Mouse (Mus musculus) forebrain, embryonic 16.5 days (tissue): ENCODE measurements around the gene Spats2l. TPM values are rescaled to one million over a fixed set of nuclear protein-coding genes. Genes with fewer than 3 reads are reported as not detected.
A peak's percentile ranks its signal among the peaks of the same experiment; 100 is the strongest.

Experiments
- ATAC-seq: fragments of 200-750 bp; cut with Nextera tagmentation; 2 replicates; pipeline ENCODE4 v1.8.0; 2017; ENCODE audit warnings: mild to moderate bottlenecking, moderate library complexity
- H3K27ac ChIP-seq: fragments of 300-500 bp; sonication (generic); 2 replicates; pipeline ENCODE4 v1.5.1; 2014; ENCODE audit warnings: low read length, control low read depth
- H3K27me3 ChIP-seq: fragments of 300-500 bp; sonication (generic); replicated peaks from 2 replicates; pipeline ENCODE4 v1.6.1; 2014; ENCODE audit warnings: low read length; ENCODE audit not compliant: control insufficient read depth, insufficient read depth
- H3K36me3 ChIP-seq: fragments of 300-500 bp; sonication (generic); 2 replicates; pipeline ENCODE4 v1.6.1; 2014; ENCODE audit not compliant: control insufficient read depth, insufficient read depth
- H3K4me1 ChIP-seq: fragments of 300-500 bp; sonication (generic); replicated peaks from 2 replicates; pipeline ENCODE4 v1.6.1; 2014; ENCODE audit warnings: low read length; ENCODE audit not compliant: control insufficient read depth, insufficient read depth
- H3K4me2 ChIP-seq: fragments of 300-500 bp; sonication (generic); 2 replicates; pipeline ENCODE4 v1.6.1; 2014; ENCODE audit warnings: mild to moderate bottlenecking, low read length, control low read depth
- H3K4me3 ChIP-seq: fragments of 300-500 bp; sonication (generic); replicated peaks from 2 replicates; pipeline ENCODE4 v1.5.1; 2014; ENCODE audit warnings: mild to moderate bottlenecking, low read length, control low read depth
- H3K9ac ChIP-seq: fragments of 300-500 bp; sonication (generic); replicated peaks from 2 replicates; pipeline ENCODE4 v1.6.1; 2014; ENCODE audit warnings: low read depth, low read length, control low read depth
- H3K9me3 ChIP-seq: fragments of 300-500 bp; sonication (generic); 2 replicates; pipeline ENCODE4 v1.6.1; 2016; ENCODE audit warnings: low read length; ENCODE audit not compliant: control insufficient read depth
- WGBS: fragments of 180-500 bp; shearing (Covaris S2); extraction: QIAGEN DNeasy Blood & Tissue Kit; methylation state at CpG from one replicate; pipeline ENCODE4 v1.1.7; 2014; 5-methylcytosine and 5-hydroxymethylcytosine counted together
- polyA plus RNA-seq: library from polyadenylated mRNA; unstranded; fragments of >200 nt; fragmentation: Nextera tagmentation; extraction: Ambion mirVana; gene quantifications from 2 replicates; pipeline ENCODE4 v1.2.1, GENCODE M21; 2015

Spats2l gene
- polyA plus RNA-seq = 51.5 and 52.3 TPM in 2 replicates

DNA sequence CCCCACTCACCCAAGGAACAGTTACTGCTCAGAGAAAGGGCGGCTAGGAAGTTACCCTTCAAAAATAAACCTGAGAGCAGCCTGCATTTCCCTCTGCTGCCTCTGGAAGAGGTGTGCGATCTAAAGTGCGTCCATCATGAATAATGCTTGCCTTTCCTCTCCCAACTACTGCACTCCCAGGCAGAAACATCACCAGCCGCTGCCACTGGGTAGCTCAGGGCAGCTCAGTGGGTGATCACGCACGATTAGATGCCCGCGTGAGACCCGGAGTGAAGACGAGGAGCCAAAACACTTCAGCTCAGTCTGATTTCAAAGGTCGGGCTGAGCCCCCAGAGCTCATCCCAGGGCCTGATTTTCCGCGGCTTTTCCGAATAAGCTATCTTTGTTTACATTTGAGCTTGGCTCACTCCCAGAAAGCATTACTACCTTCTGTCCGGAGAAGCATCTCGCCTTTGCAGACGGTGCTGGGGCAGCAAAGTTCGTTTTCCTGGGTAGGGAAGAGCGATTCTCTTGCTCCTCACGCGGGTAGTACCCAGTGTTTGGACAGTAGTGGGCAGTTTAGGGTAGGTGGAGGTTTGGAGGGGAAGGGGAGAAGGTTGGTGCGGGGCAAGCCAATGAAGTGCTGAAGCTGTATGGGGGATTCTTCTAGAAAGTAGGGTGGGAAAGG, at the start of gene Spats2l:
Gene Spats2l, plus strand, starts transcription at position 162 of the 667 bp plus-strand sequence.
- Histone ChIP-seq H3K4me1 (peaks cover 10% of the 10 kb centered on the region), H3K4me3 (peak within 1 kb of the TSS; percentile 75), H3K27ac (peak within 1 kb of the TSS; percentile 85), H3K36me3 (no peaks in the 10 kb centered on the region), H3K9ac (peak within 1 kb of the TSS; percentile 83), H3K27me3 (no peaks in the 10 kb centered on the region; the same call in 1 of the 2 replicates), H3K4me2 (peak within 1 kb of the TSS; percentile 90), H3K9me3 (no peaks in the 10 kb centered on the region)
- WGBS = 1% methylated on average over 22 of the region's 22 CpGs
- ATAC-seq = peak; percentile 49

- no peak overlapping the region for H3K27ac ChIP-seq
- H3K27me3 ChIP-seq = no peaks in the 10 kb centered on the region
- H3K4me2 ChIP-seq = no peak overlapping the region
- no peak for ATAC-seq
- no peaks in the 10 kb centered on the region for H3K9me3 ChIP-seq
- no peak overlapping the region for H3K4me3 ChIP-seq
- 86% methylated on average over 5 of the region's 5 CpGs for WGBS
- H3K9ac ChIP-seq = no peak overlapping the region
- H3K36me3 ChIP-seq = no peaks in the 10 kb centered on the region
- H3K4me1 ChIP-seq = no peaks in the 10 kb centered on the region
These were observed 48.7 kb upstream of the Spats2l start for GRCm38 (mm10) chr1:57725268-57725667.

- no peak overlapping the region for H3K4me3 ChIP-seq
- no peaks in the 10 kb centered on the region for H3K9me3 ChIP-seq
- no peak overlapping the region for H3K27ac ChIP-seq
- H3K4me1 ChIP-seq = no peaks in the 10 kb centered on the region
- no peak for ATAC-seq
- no peak overlapping the region for H3K4me2 ChIP-seq
- H3K9ac ChIP-seq = no peak overlapping the region
- no peaks in the 10 kb centered on the region for H3K27me3 ChIP-seq
- no peaks in the 10 kb centered on the region for H3K36me3 ChIP-seq
- 31% methylated on average over 4 of the region's 4 CpGs for WGBS
These were observed 38.1 kb upstream of the Spats2l start for GRCm38 (mm10) chr1:57735877-57736276.

- ATAC-seq = no peak
- no peak overlapping the region for H3K4me2 ChIP-seq
- WGBS = 86% methylated on average over 8 of the region's 8 CpGs
- H3K4me1 ChIP-seq = no peaks in the 10 kb centered on the region
- no peaks in the 10 kb centered on the region for H3K27me3 ChIP-seq
- no peak overlapping the region for H3K4me3 ChIP-seq
- H3K36me3 ChIP-seq = no peaks in the 10 kb centered on the region
- no peaks in the 10 kb centered on the region for H3K9me3 ChIP-seq
- no peak overlapping the region for H3K9ac ChIP-seq
- H3K27ac ChIP-seq = no peak overlapping the region
These were observed 32.2 kb upstream of the Spats2l start for GRCm38 (mm10) chr1:57741740-57742139.

GRCm38 (mm10) chr1:57742266-57742665, 31.7 kb upstream of the Spats2l start:
- Histone ChIP-seq H3K4me3 (no peak overlapping the region), H3K9ac (no peak overlapping the region), H3K4me1 (no peaks in the 10 kb centered on the region), H3K9me3 (no peaks in the 10 kb centered on the region), H3K36me3 (no peaks in the 10 kb centered on the region), H3K27ac (no peak overlapping the region), H3K4me2 (no peak overlapping the region), H3K27me3 (no peaks in the 10 kb centered on the region)
- WGBS = 97% methylated on average over 2 of the region's 2 CpGs
- ATAC-seq = no peak

GRCm38 (mm10) chr1:57751781-57752180, 22.2 kb upstream of the Spats2l start:
- WGBS = 31% methylated on average over 3 of the region's 3 CpGs
- no peak overlapping the region for H3K4me2 ChIP-seq
- H3K4me3 ChIP-seq = no peak overlapping the region
- no peaks in the 10 kb centered on the region for H3K27me3 ChIP-seq
- H3K36me3 ChIP-seq = no peaks in the 10 kb centered on the region
- H3K27ac ChIP-seq = no peak overlapping the region
- H3K9ac ChIP-seq = no peak overlapping the region
- no peaks in the 10 kb centered on the region for H3K4me1 ChIP-seq
- ATAC-seq = no peak
- no peaks in the 10 kb centered on the region for H3K9me3 ChIP-seq

DNA sequence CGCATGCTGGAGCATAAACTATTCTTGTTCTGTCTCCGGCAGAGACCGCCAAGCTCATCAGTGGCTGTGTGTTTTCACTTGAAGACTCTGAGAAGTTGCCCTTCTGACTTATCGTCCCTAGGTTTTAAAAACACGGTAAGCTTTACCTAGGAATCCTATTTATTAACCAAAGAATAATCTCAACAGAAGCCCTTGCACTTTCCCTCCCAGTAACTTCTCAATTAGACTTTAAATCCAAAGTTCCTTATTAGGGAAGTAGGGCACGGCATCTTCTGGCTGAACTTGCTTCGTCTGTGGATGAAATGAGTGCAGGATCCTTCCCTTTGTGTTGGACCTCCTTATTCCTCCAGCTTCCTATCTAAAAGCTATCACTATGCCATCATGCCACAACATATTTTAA, 7.6 kb upstream of the Spats2l start:
- no peak overlapping the region for H3K9ac ChIP-seq
- no peaks in the 10 kb centered on the region for H3K36me3 ChIP-seq
- 92% methylated on average over 7 of the region's 7 CpGs for WGBS
- H3K27ac ChIP-seq = no peak overlapping the region
- H3K4me3 ChIP-seq = no peak overlapping the region
- no peak for ATAC-seq
- H3K27me3 ChIP-seq = no peaks in the 10 kb centered on the region
- no peaks in the 10 kb centered on the region for H3K4me1 ChIP-seq
- no peaks in the 10 kb centered on the region for H3K9me3 ChIP-seq
- H3K4me2 ChIP-seq = no peak overlapping the region

DNA sequence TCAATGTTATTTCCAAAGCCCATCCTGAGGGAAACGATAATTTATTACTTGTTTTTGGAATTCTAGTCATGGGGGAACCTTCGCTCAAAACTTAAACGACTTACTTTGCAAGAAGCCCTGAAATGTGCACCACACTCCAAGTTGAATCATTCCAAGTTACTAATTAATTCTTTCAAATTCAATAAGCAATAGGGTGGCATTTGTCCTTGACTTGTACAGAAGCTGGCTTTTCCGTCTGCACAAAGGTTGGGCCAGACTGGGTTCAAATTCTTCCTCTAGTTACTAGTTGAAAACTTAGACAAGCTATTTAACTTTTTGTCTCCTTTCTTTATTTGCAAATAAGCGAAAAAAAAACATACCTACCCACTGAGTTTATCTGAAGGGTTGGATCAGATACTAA, 636 bp upstream of the Spats2l start:
- H3K27ac ChIP-seq = no peak overlapping the region
- H3K9ac ChIP-seq = no peak overlapping the region
- no peak for ATAC-seq
- no peak overlapping the region for H3K4me2 ChIP-seq
- no peak overlapping the region for H3K4me3 ChIP-seq
- H3K9me3 ChIP-seq = no peaks in the 10 kb centered on the region
- H3K36me3 ChIP-seq = no peaks in the 10 kb centered on the region
- peaks cover 10% of the 10 kb centered on the region for H3K4me1 ChIP-seq
- no peaks in the 10 kb centered on the region; the same call in 1 of the 2 replicates for H3K27me3 ChIP-seq
- WGBS = 86% methylated on average over 5 of the region's 5 CpGs

DNA sequence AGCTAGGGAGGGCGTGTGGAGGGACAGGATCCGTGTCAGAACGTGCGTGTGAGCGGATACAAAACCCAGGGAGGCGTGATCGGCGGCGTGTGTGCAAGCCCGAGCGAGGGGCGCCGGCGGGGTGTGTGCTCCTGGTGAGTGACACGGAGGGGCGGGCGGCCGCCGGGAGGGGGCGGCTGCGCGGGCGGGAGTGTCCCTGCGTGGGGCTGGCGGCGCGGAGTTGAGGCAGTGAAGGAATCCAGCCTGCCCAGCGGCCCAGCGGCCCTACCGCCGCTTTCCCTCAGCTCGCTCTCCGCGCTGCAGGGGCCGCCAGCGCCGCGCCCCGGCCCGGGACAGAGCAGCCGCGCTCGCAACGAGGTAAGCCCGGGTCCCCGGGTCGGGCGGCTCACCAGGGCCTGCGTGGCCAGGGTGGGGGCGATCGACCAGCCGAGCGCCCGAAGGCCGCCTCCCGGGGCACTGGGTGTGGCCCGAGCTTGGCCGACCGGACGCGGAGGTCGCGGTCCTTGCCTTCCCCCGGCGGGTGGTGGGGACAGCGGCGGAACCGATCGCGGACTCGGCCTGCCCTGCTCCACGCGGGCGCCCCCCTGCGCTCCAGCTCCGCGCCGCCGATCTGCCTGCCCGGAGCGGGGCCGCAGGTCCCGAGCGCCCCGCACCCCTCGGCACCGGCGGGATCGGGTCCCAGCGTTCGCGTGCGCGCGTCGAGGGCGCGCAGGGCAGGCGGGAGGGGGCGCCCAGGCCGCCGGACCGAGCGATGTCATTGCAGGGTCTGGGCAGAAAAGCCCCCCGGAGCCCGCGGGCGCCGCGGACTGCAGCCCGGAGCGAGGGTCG, 920 bp downstream of the Spats2l start:
- peak; percentile 86 for ATAC-seq
- H3K36me3 ChIP-seq = no peaks in the 10 kb centered on the region

More for the DNA sequence above, 920 bp downstream of the Spats2l start:
- Histone ChIP-seq H3K4me3 (peak overlapping the region; percentile 75), H3K9me3 (no peaks in the 10 kb centered on the region), H3K9ac (peak overlapping the region; percentile 83), H3K4me1 (peaks cover 10% of the 10 kb centered on the region), H3K27me3 (no peaks in the 10 kb centered on the region; the same call in 1 of the 2 replicates), H3K4me2 (peak overlapping the region; percentile 90), H3K27ac (peak overlapping the region; percentile 85)
- WGBS = under 1% methylated on average over 99 of the region's 113 CpGs
